Mouse (Mus musculus) hindbrain, postnatal 0 days (tissue): ENCODE measurements around the gene H2-DMa. TPM values are rescaled to one million over a fixed set of nuclear protein-coding genes. Genes with fewer than 3 reads are reported as not detected.
A peak's percentile ranks its signal among the peaks of the same experiment; 100 is the strongest.

Source experiments
- ATAC-seq: fragments of 200-750 bp; cut with Nextera tagmentation; 2 replicates; pipeline ENCODE4 v1.8.0; 2017; ENCODE audit warnings: mild to moderate bottlenecking, moderate TSS enrichment, moderate library complexity
- DNase-seq: peaks from one replicate; pipeline ENCODE4 v3.0.0-alpha.2; 2015; ENCODE audit warnings: low spot score
- H3K27ac ChIP-seq: fragments of 300-500 bp; sonication (generic); 2 replicates; pipeline ENCODE4 v1.5.1; 2014; ENCODE audit warnings: mild to moderate bottlenecking
- H3K27me3 ChIP-seq: fragments of 300-500 bp; sonication (generic); 2 replicates; pipeline ENCODE4 v1.6.1; 2014; ENCODE audit warnings: low read length, mixed read lengths; ENCODE audit not compliant: insufficient read depth
- H3K36me3 ChIP-seq: fragments of 300-500 bp; sonication (generic); 2 replicates; pipeline ENCODE4 v1.6.1; 2014; ENCODE audit warnings: low read length, mixed read lengths; ENCODE audit not compliant: insufficient read depth
- H3K4me1 ChIP-seq: fragments of 300-500 bp; sonication (generic); 2 replicates; pipeline ENCODE4 v1.6.1; 2014; ENCODE audit warnings: antibody characterized with exemption, low read length, mixed read lengths; ENCODE audit not compliant: insufficient read depth
- H3K4me2 ChIP-seq: fragments of 300-500 bp; sonication (generic); 2 replicates; pipeline ENCODE4 v1.6.1; 2014; ENCODE audit warnings: low read depth, mild to moderate bottlenecking, low read length, moderate library complexity, mixed read lengths
- H3K4me3 ChIP-seq: fragments of 300-500 bp; sonication (generic); 2 replicates; pipeline ENCODE4 v1.5.1; 2014; ENCODE audit warnings: low read length
- H3K9ac ChIP-seq: fragments of 300-500 bp; sonication (generic); replicated peaks from 2 replicates; pipeline ENCODE4 v1.6.1; 2014; ENCODE audit warnings: mild to moderate bottlenecking, low read length, moderate library complexity, mixed read lengths
- H3K9me3 ChIP-seq: fragments of 300-500 bp; sonication (generic); 2 replicates; pipeline ENCODE4 v1.6.1; 2016; ENCODE audit warnings: low read length, mixed read lengths
- CTCF ChIP-seq: IDR thresholded peaks from 2 replicates; pipeline ENCODE4 v1.5.1; 2016; ENCODE audit warnings: antibody characterized with exemption, control low read depth, low read depth
- WGBS: fragments of 180-500 bp; shearing (Covaris S2); extraction: QIAGEN DNeasy Blood & Tissue Kit; methylation state at CpG from one replicate; pipeline ENCODE4 v1.1.7; 2014; 5-methylcytosine and 5-hydroxymethylcytosine counted together
- polyA plus RNA-seq: library from polyadenylated mRNA; unstranded; fragments of >200 nt; fragmentation: Nextera tagmentation; extraction: Ambion mirVana; gene quantifications from 2 replicates; pipeline ENCODE4 v1.2.1, GENCODE M21; 2015
- total RNA-seq: library from RNA; depleted of rRNA; stranded (reverse); fragments of >200 nt; gene quantifications from 2 replicates; pipeline ENCODE4 v1.2.3, GENCODE M21; 2014; rRNA removed

The H2-DMa gene
- total and polyA plus RNA-seq, 2 experiments from 2014 or later = 24.1 to 30.9 TPM

GRCm38 (mm10) chr17:34186885-34187260, 67.5 kb downstream of the H2-DMa start:
- WGBS = 3% methylated on average over 14 of the region's 14 CpGs
- TF ChIP-seq CTCF = no peak

GRCm38 (mm10) chr17:34187261-34187916, 68.0 kb downstream of the H2-DMa start, which contains the start of the genes Tap1 and Psmb9:
Gene Tap1, plus strand, starts transcription at chr17:34187553.
Gene Psmb9, minus strand, starts transcription at chr17:34187764.
- peak within 1 kb of the TSS; percentile 91 for H3K4me2 ChIP-seq
- peak within 1 kb of the TSS; percentile 41; the same call in 1 of the 2 replicates for H3K27ac ChIP-seq
- DNase-seq (peak; percentile 97), ATAC-seq (peak; percentile 97)
- H3K4me1 ChIP-seq = no peaks in the 10 kb centered on the region
- H3K9me3 ChIP-seq = no peaks in the 10 kb centered on the region
- H3K4me3 ChIP-seq = peak within 1 kb of the TSS; percentile 53
- peaks cover 26% of the 10 kb centered on the region for H3K27me3 ChIP-seq
- no peaks in the 10 kb centered on the region for H3K36me3 ChIP-seq
- under 1% methylated on average over 46 of the region's 46 CpGs for WGBS
- no peak for TF ChIP-seq CTCF
- H3K9ac ChIP-seq = peak within 1 kb of the TSS; percentile 62

More at GRCm38 (mm10) chr17:34186885-34187260, 67.5 kb downstream of the H2-DMa start:
- Histone ChIP-seq H3K36me3 (no peaks in the 10 kb centered on the region), H3K9me3 (no peaks in the 10 kb centered on the region), H3K9ac (peak overlapping the region; percentile 37; the same call in 1 of the 2 replicates), H3K27ac (peak overlapping the region; percentile 41; the same call in 1 of the 2 replicates), H3K4me1 (no peaks in the 10 kb centered on the region), H3K4me3 (peak overlapping the region; percentile 53), H3K4me2 (peak overlapping the region; percentile 91), H3K27me3 (peaks cover 20% of the 10 kb centered on the region)
- DNase-seq (peak; percentile 17), ATAC-seq (peak; percentile 50; the same call in 1 of the 2 replicates)

- peak overlapping the region; percentile 41; the same call in 1 of the 2 replicates for H3K27ac ChIP-seq
- H3K4me3 ChIP-seq = peak overlapping the region; percentile 53
- ATAC-seq (peak; percentile 15; the same call in 1 of the 2 replicates), DNase-seq (no peak)
- no peak for TF ChIP-seq CTCF
- H3K9me3 ChIP-seq = no peaks in the 10 kb centered on the region
- peak overlapping the region; percentile 62 for H3K9ac ChIP-seq
- 6% methylated on average over 20 of the region's 20 CpGs for WGBS
- H3K4me2 ChIP-seq = peak overlapping the region; percentile 91
- H3K36me3 ChIP-seq = no peaks in the 10 kb centered on the region
- no peaks in the 10 kb centered on the region for H3K4me1 ChIP-seq
- H3K27me3 ChIP-seq = peaks cover 26% of the 10 kb centered on the region
These were observed 68.7 kb downstream of the H2-DMa start for GRCm38 (mm10) chr17:34188010-34188409.

Other genes with a start within 250 kb of the H2-DMa start
Only the 30 nearest of the 32 such genes appear.
- gene Kifc1, start 228.9 kb upstream of the H2-DMa start, total RNA-seq = 5.8 and 9.9 TPM in 2 replicates
- 2.0 and 3.2 TPM in 2 replicates for gene Kifc1, start 228.9 kb upstream of the H2-DMa start, polyA plus RNA-seq
- 1.3 TPM in 1 of 2 replicates, not detected in the other for gene Platr17, start 214.4 kb upstream of the H2-DMa start, total RNA-seq
- 0.88 and 1.2 TPM in 2 replicates for gene Platr17, start 214.4 kb upstream of the H2-DMa start, polyA plus RNA-seq
- 52.1 and 58.4 TPM in 2 replicates for gene Daxx, start 210.1 kb upstream of the H2-DMa start, total RNA-seq
- 39.0 and 41.9 TPM in 2 replicates for gene Daxx, start 210.1 kb upstream of the H2-DMa start, polyA plus RNA-seq
- gene Tapbp, start 203.6 kb upstream of the H2-DMa start, total RNA-seq = 41.5 and 61.8 TPM in 2 replicates
- gene Tapbp, start 203.6 kb upstream of the H2-DMa start, polyA plus RNA-seq = 39.1 and 40.2 TPM in 2 replicates
- gene Zbtb22, start 203.6 kb upstream of the H2-DMa start, total RNA-seq = 58.5 TPM in 2 replicates
- 20.8 and 23.0 TPM in 2 replicates for gene Zbtb22, start 203.6 kb upstream of the H2-DMa start, polyA plus RNA-seq
- 91.4 and 116 TPM in 2 replicates for gene Rgl2, start 190.0 kb upstream of the H2-DMa start, total RNA-seq
- 36.1 and 36.8 TPM in 2 replicates for gene Rgl2, start 190.0 kb upstream of the H2-DMa start, polyA plus RNA-seq
- gene Pfdn6, start 179.2 kb upstream of the H2-DMa start, total RNA-seq = 25.2 and 43.1 TPM in 2 replicates
- gene Pfdn6, start 179.2 kb upstream of the H2-DMa start, polyA plus RNA-seq = 168 and 195 TPM in 2 replicates
- 16.6 and 16.8 TPM in 2 replicates for gene Wdr46, start 178.9 kb upstream of the H2-DMa start, total RNA-seq
- gene Wdr46, start 178.9 kb upstream of the H2-DMa start, polyA plus RNA-seq = 16.7 and 17.9 TPM in 2 replicates
- 8.9 and 12.3 TPM in 2 replicates for gene B3galt4, start 168.1 kb upstream of the H2-DMa start, total RNA-seq
- 10.7 and 11.6 TPM in 2 replicates for gene B3galt4, start 168.1 kb upstream of the H2-DMa start, polyA plus RNA-seq
- 55.6 and 57.4 TPM in 2 replicates for gene Vps52, start 163.7 kb upstream of the H2-DMa start, total RNA-seq
- gene Vps52, start 163.7 kb upstream of the H2-DMa start, polyA plus RNA-seq = 62.1 and 63.2 TPM in 2 replicates
- 1,180 and 1,309 TPM in 2 replicates for gene Rps18, start 163.5 kb upstream of the H2-DMa start, total RNA-seq
- gene Rps18, start 163.5 kb upstream of the H2-DMa start, polyA plus RNA-seq = 904 and 918 TPM in 2 replicates
- 21.6 and 33.2 TPM in 2 replicates for gene H2-K1, start 119.2 kb upstream of the H2-DMa start, total RNA-seq
- gene H2-K1, start 119.2 kb upstream of the H2-DMa start, polyA plus RNA-seq = 23.9 and 26.2 TPM in 2 replicates
- gene Ring1, start 94.9 kb upstream of the H2-DMa start, total RNA-seq = 19.1 and 22.1 TPM in 2 replicates
- gene Ring1, start 94.9 kb upstream of the H2-DMa start, polyA plus RNA-seq = 19.2 and 20.0 TPM in 2 replicates
- gene H2-Ke6, start 91.5 kb upstream of the H2-DMa start, total RNA-seq = 78.3 and 87.4 TPM in 2 replicates
- 74.9 and 78.9 TPM in 2 replicates for gene H2-Ke6, start 91.5 kb upstream of the H2-DMa start, polyA plus RNA-seq
- 188 and 250 TPM in 2 replicates for gene Slc39a7, start 87.9 kb upstream of the H2-DMa start, total RNA-seq
- 148 and 150 TPM in 2 replicates for gene Slc39a7, start 87.9 kb upstream of the H2-DMa start, polyA plus RNA-seq
- 51.5 and 64.8 TPM in 2 replicates for gene Rxrb, start 87.7 kb upstream of the H2-DMa start, total RNA-seq
- 48.7 and 49.2 TPM in 2 replicates for gene Rxrb, start 87.7 kb upstream of the H2-DMa start, polyA plus RNA-seq
- 12.1 and 16.7 TPM in 2 replicates for gene Col11a2, start 80.1 kb upstream of the H2-DMa start, total RNA-seq
- gene Col11a2, start 80.1 kb upstream of the H2-DMa start, polyA plus RNA-seq = 5.4 TPM in 2 replicates
- gene H2-Oa, start 27.2 kb upstream of the H2-DMa start, total RNA-seq = not detected in 2 replicates
- gene H2-Oa, start 27.2 kb upstream of the H2-DMa start, polyA plus RNA-seq = 0.23 and 0.31 TPM in 2 replicates
- 180 and 195 TPM in 2 replicates for gene Brd2, start 3.1 kb downstream of the H2-DMa start, total RNA-seq
- gene Brd2, start 3.1 kb downstream of the H2-DMa start, polyA plus RNA-seq = 101 and 108 TPM in 2 replicates
- gene H2-DMb2, start 23.8 kb downstream of the H2-DMa start, total RNA-seq = 0.16 TPM in 1 of 2 replicates, not detected in the other
- 0.58 and 0.59 TPM in 2 replicates for gene H2-DMb2, start 23.8 kb downstream of the H2-DMa start, polyA plus RNA-seq
- 1.8 and 3.0 TPM in 2 replicates for gene H2-DMb1, start 33.5 kb downstream of the H2-DMa start, total RNA-seq
- 1.4 and 1.8 TPM in 2 replicates for gene H2-DMb1, start 33.5 kb downstream of the H2-DMa start, polyA plus RNA-seq
- 14.0 and 14.1 TPM in 2 replicates for gene Tap1, start 68.0 kb downstream of the H2-DMa start, total RNA-seq
- 8.0 and 8.1 TPM in 2 replicates for gene Tap1, start 68.0 kb downstream of the H2-DMa start, polyA plus RNA-seq
- gene Psmb9, start 68.2 kb downstream of the H2-DMa start, total RNA-seq = 0.68 and 4.3 TPM in 2 replicates
- gene Psmb9, start 68.2 kb downstream of the H2-DMa start, polyA plus RNA-seq = 2.8 and 4.2 TPM in 2 replicates
- gene Psmb8, start 78.2 kb downstream of the H2-DMa start, total RNA-seq = 2.8 and 5.0 TPM in 2 replicates
- gene Psmb8, start 78.2 kb downstream of the H2-DMa start, polyA plus RNA-seq = 6.5 and 6.9 TPM in 2 replicates
- gene Tap2, start 84.0 kb downstream of the H2-DMa start, total RNA-seq = 0.89 and 1.8 TPM in 2 replicates
- 3.8 and 6.5 TPM in 2 replicates for gene Tap2, start 84.0 kb downstream of the H2-DMa start, polyA plus RNA-seq
- gene H2-Ob, start 119.4 kb downstream of the H2-DMa start, total RNA-seq = 0.14 and 0.42 TPM in 2 replicates
- gene H2-Ob, start 119.4 kb downstream of the H2-DMa start, polyA plus RNA-seq = 0.13 and 0.35 TPM in 2 replicates
- gene H2-Ab1, start 138.1 kb downstream of the H2-DMa start, total RNA-seq = 1.1 and 3.5 TPM in 2 replicates
- 2.9 and 3.1 TPM in 2 replicates for gene H2-Ab1, start 138.1 kb downstream of the H2-DMa start, polyA plus RNA-seq
- 1.0 and 1.3 TPM in 2 replicates for gene H2-Aa, start 168.3 kb downstream of the H2-DMa start, total RNA-seq
- 0.95 and 1.4 TPM in 2 replicates for gene H2-Aa, start 168.3 kb downstream of the H2-DMa start, polyA plus RNA-seq
- 0.52 and 0.93 TPM in 2 replicates for gene H2-Eb1, start 186.3 kb downstream of the H2-DMa start, total RNA-seq
- gene H2-Eb1, start 186.3 kb downstream of the H2-DMa start, polyA plus RNA-seq = 4.1 and 5.3 TPM in 2 replicates
- 0.05 and 0.07 TPM in 2 replicates for gene H2-Eb2, start 206.1 kb downstream of the H2-DMa start, total RNA-seq
- 0.10 and 0.20 TPM in 2 replicates for gene H2-Eb2, start 206.1 kb downstream of the H2-DMa start, polyA plus RNA-seq